10 mouse cellular contexts compared by ENCODE assay signal in the genomic region with DNA sequence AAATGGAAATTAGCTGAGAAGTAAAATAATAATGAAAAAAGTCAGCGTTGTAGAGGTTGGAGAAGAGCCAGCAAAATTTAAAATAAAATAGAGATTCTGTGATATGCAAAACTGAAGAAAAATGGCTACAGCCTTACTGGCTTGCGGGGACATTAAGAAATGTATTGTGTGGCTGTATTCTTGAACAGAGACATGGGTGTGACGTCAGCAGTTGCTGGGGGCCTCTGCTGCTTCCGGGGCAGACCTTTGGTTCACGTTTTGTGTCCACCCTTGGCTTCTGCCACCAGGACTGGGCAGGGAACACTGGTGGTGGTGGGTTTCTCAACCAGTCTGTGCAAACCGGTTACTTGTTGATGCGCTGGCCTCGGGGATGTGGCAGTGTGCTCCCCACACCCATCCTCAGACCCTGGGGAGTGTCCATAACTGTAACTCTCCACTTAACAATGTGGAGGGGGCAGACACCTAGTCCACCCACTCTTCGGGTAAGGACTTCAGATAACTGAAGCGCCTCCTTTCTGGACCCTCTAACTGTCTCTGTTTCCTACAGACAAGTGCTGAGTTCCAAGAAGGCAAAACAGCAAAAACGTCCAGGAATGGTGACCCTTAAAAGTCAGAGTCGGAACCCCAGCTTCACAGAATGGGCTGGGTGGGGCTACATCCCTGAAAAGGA. TPM values are rescaled to one million over a fixed set of nuclear protein-coding genes. Genes with fewer than 3 reads are reported as not detected.
A peak's percentile ranks its signal among the peaks of the same experiment; 100 is the strongest.
DNase-seq lines count a peak whose midpoint lies in the region; ATAC-seq lines count a peak whose summit lies in the region.
"Had no signal": no experiment of that assay in that cellular context is flagged by ENCODE, and none has a peak within 500 bp of the region (broad histone marks: within the 10 kb centered on the region; RNA-seq: fewer than 3 reads in every experiment).

No protein-coding gene starts in this region.

- peak overlapping the region; percentile 74 for H3K4me2 ChIP-seq in forebrain, embryonic 15.5 days (replicated peaks)

- 55% methylated on average over 12 of the region's 12 CpGs for WGBS in forebrain, embryonic 15.5 days
- WGBS in midbrain, embryonic 10.5 days = 62% methylated on average over 12 of the region's 12 CpGs

- ATAC-seq in cerebellum, adult (ENCODE audit: insufficient number of reproducible peaks, low FRiP score, low TSS enrichment) = no peak
- no peak for ATAC-seq in forebrain, embryonic 15.5 days (replicated peaks)

- H3K4me3 ChIP-seq in forebrain, embryonic 15.5 days = no peak overlapping the region
- H3K4me3 ChIP-seq in midbrain, embryonic 10.5 days = peak overlapping the region; percentile 70

- no peaks in the 10 kb centered on the region for H3K9me3 ChIP-seq in forebrain, embryonic 15.5 days
- no peaks in the 10 kb centered on the region for H3K9me3 ChIP-seq in midbrain, embryonic 10.5 days (replicated peaks)

- H3K27me3 ChIP-seq in forebrain, embryonic 15.5 days = peaks cover 19% of the 10 kb centered on the region
- H3K27me3 ChIP-seq in midbrain, embryonic 10.5 days (ENCODE audit: low read depth, poor library complexity, severe bottlenecking) = peaks cover 63% of the 10 kb centered on the region

- H3K4me1 ChIP-seq in forebrain, embryonic 15.5 days = peaks cover 16% of the 10 kb centered on the region
- H3K4me1 ChIP-seq in midbrain, embryonic 10.5 days = peaks cover 16% of the 10 kb centered on the region

- H3K9ac ChIP-seq in forebrain, embryonic 15.5 days (replicated peaks) = no peak overlapping the region

- no peaks in the 10 kb centered on the region for H3K36me3 ChIP-seq in forebrain, embryonic 15.5 days
- no peaks in the 10 kb centered on the region for H3K36me3 ChIP-seq in midbrain, embryonic 10.5 days

- DNase-seq in cerebellum, adult 8-10 months = peak; percentile 25
- peak; percentile 27 for DNase-seq in CD4-positive helper T cell, adult 2 months (ENCODE audit: low read depth, low spot score)
- no peak for DNase-seq in midbrain, embryonic 10.5 days (ENCODE audit: low spot score)
- DNase-seq in thymus, postnatal 14 days = no peak
- no peak for DNase-seq in c-Kit-positive CD71-positive TER-119-positive erythroid progenitor cells, embryonic 14.5 days (ENCODE audit: low spot score)
- DNase-seq in thymus, postnatal 0 days (ENCODE audit: low spot score) = no peak
- DNase-seq: gastrocnemius, postnatal 36 days had no signal

- H3K27ac ChIP-seq in forebrain, embryonic 15.5 days (replicated peaks) = no peak overlapping the region
- no peak overlapping the region for H3K27ac ChIP-seq in midbrain, embryonic 10.5 days (replicated peaks)

RNA-seq across cellular contexts. Expression of gene Mmel1, which starts 14.6 kb away (rescaled TPM):
- 0.36 and 0.56 TPM in 2 replicates for polyA plus RNA-seq in forebrain, embryonic 15.5 days (2015; fragmentation: Nextera tagmentation; extraction: Ambion mirVana)
- 0.20 and 0.35 TPM in 2 replicates for polyA plus RNA-seq in midbrain, embryonic 10.5 days (2016; fragmentation: Nextera tagmentation; extraction: Ambion mirVana)
- polyA plus RNA-seq in thymus, postnatal 0 days (2015; fragmentation: Nextera tagmentation; extraction: Ambion mirVana) = 0.22 and 0.26 TPM in 2 replicates
- polyA plus RNA-seq: kidney, embryonic 14.5 days had no signal

RNA-seq across cellular contexts. Expression of gene Ttc34, which starts 17.6 kb away (rescaled TPM):
- 1.3 TPM in 2 replicates for polyA plus RNA-seq in forebrain, embryonic 15.5 days (2015; fragmentation: Nextera tagmentation; extraction: Ambion mirVana)
- polyA plus RNA-seq in midbrain, embryonic 10.5 days (2016; fragmentation: Nextera tagmentation; extraction: Ambion mirVana) = 0.22 and 0.57 TPM in 2 replicates
- 0.03 and 0.04 TPM in 2 replicates for polyA plus RNA-seq in thymus, postnatal 0 days (2015; fragmentation: Nextera tagmentation; extraction: Ambion mirVana)

RNA-seq across cellular contexts. Expression of gene Fam213b, which starts 44.1 kb away (rescaled TPM):
- 36.8 and 40.5 TPM in 2 replicates for polyA plus RNA-seq in forebrain, embryonic 15.5 days (2015; fragmentation: Nextera tagmentation; extraction: Ambion mirVana)
- polyA plus RNA-seq in midbrain, embryonic 10.5 days (2016; fragmentation: Nextera tagmentation; extraction: Ambion mirVana) = 45.9 and 46.8 TPM in 2 replicates
- 229 and 245 TPM in 2 replicates for polyA plus RNA-seq in thymus, postnatal 0 days (2015; fragmentation: Nextera tagmentation; extraction: Ambion mirVana)

Comparison
In these comparisons a context has a peak if more than half of its experiments do, and no peak if none do; other contexts are left out.
1. DNase-seq: peak in cerebellum, adult 8-10 months (single experiment) and CD4-positive helper T cell, adult 2 months (single experiment); none in midbrain, embryonic 10.5 days (single experiment), thymus, postnatal 14 days (single experiment), c-Kit-positive CD71-positive TER-119-positive erythroid progenitor cells, embryonic 14.5 days (single experiment) and thymus, postnatal 0 days (single experiment).